Mouse (Mus musculus) kidney, postnatal 36 days (tissue): ENCODE data around the gene Gm20388.
A peak's percentile ranks its signal among the peaks of the same experiment; 100 is the strongest.
"Not testable (repeated sequence)": the region's sequence is repeated elsewhere in the genome, so short reads cannot be mapped to it uniquely, and the experiment has no call there.

Source experiments
- DNase-seq, 2 experiments: peaks; one replicate each; pipeline ENCODE4 v3.0.0; 2021 to 2022; ENCODE audit warnings: mixed read lengths in 2 of 2

The Gm20388 gene

GRCm38 (mm10) chr8:122610209-122610608 lies 2699.6 kb downstream of the Gm20388 start:
- DNase-seq: no peak

- peak; percentile 23 to 42 for DNase-seq
Measured at GRCm38 (mm10) chr8:122610612-122611277, 2700.1 kb downstream of the Gm20388 start.

- peak; percentile 97 to 98 for DNase-seq
Measured at GRCm38 (mm10) chr8:122611295-122612133, 2700.9 kb downstream of the Gm20388 start, which contains the start of the genes Galns and Trappc2l. Gene Galns, minus strand, starts transcription at chr8:122611463. Gene Trappc2l, plus strand, starts transcription at chr8:122611640.

- peak in 1 of 2 experiments; percentile 21 for DNase-seq
Measured at GRCm38 (mm10) chr8:122616181-122616905, 2705.7 kb downstream of the Gm20388 start.

- DNase-seq: peak; percentile 82 to 93
Measured at GRCm38 (mm10) chr8:122617947-122618546, 2707.4 kb downstream of the Gm20388 start.

- no peak for DNase-seq
Measured at GRCm38 (mm10) chr8:122618660-122619378, 2708.2 kb downstream of the Gm20388 start.

GRCm38 (mm10) chr8:122620446-122620845 lies 2709.8 kb downstream of the Gm20388 start:
- peak in 1 of 2 experiments; percentile 19 for DNase-seq

GRCm38 (mm10) chr8:122622727-122623126 lies 2712.1 kb downstream of the Gm20388 start, which contains the start of gene Pabpn1l:
Gene Pabpn1l, minus strand, starts transcription at chr8:122622739.
- DNase-seq: peak in 1 of 2 experiments; percentile 34

GRCm38 (mm10) chr8:122623844-122624642 lies 2713.4 kb downstream of the Gm20388 start:
- DNase-seq: no peak

- no peak for DNase-seq
Measured at GRCm38 (mm10) chr8:122624653-122625052, 2714.0 kb downstream of the Gm20388 start.

- peak; percentile 39 to 46 for DNase-seq
Measured at GRCm38 (mm10) chr8:122625811-122626210, 2715.2 kb downstream of the Gm20388 start.

- no peak for DNase-seq
Measured at GRCm38 (mm10) chr8:122626896-122627295, 2716.3 kb downstream of the Gm20388 start.

GRCm38 (mm10) chr8:122629388-122629787 lies 2718.7 kb downstream of the Gm20388 start:
- DNase-seq: no peak

- peak; percentile 62 to 66 for DNase-seq
Measured at GRCm38 (mm10) chr8:122630696-122631095, 2720.1 kb downstream of the Gm20388 start.

- not testable (repeated sequence) for DNase-seq
Measured at GRCm38 (mm10) chr8:122632134-122632533, 2721.5 kb downstream of the Gm20388 start.

- DNase-seq: no peak
Measured at GRCm38 (mm10) chr8:122633205-122633604, 2722.6 kb downstream of the Gm20388 start.

- DNase-seq: no peak
Measured at GRCm38 (mm10) chr8:122635878-122636802, 2725.5 kb downstream of the Gm20388 start.

- DNase-seq: no peak
Measured at GRCm38 (mm10) chr8:122636803-122637175, 2726.1 kb downstream of the Gm20388 start.

- DNase-seq: no peak
Measured at GRCm38 (mm10) chr8:122637230-122637629, 2726.6 kb downstream of the Gm20388 start.

- peak; percentile 19 to 27 for DNase-seq
Measured at GRCm38 (mm10) chr8:122638601-122639000, 2728.0 kb downstream of the Gm20388 start.
